Mouse (Mus musculus) intestine, embryonic 16.5 days (tissue): ENCODE measurements around the gene Gm2310. TPM values are rescaled to one million over a fixed set of nuclear protein-coding genes. Genes with fewer than 3 reads are reported as not detected.
A peak's percentile ranks its signal among the peaks of the same experiment; 100 is the strongest.

ENCODE experiments used
- ATAC-seq: fragments of 200-750 bp; cut with Nextera tagmentation; 2 replicates; pipeline ENCODE4 v1.8.0; 2017; ENCODE audit warnings: moderate TSS enrichment, moderate library complexity
- H3K27ac ChIP-seq: fragments of 300-500 bp; sonication (generic); 2 replicates; pipeline ENCODE4 v1.5.1; 2014; ENCODE audit warnings: mild to moderate bottlenecking, low read length
- H3K27me3 ChIP-seq: fragments of 300-500 bp; sonication (generic); replicated peaks from 2 replicates; pipeline ENCODE4 v1.6.1; 2014; ENCODE audit warnings: low read length, control low read depth, mixed read lengths; ENCODE audit not compliant: control insufficient read depth, insufficient read depth
- H3K36me3 ChIP-seq: fragments of 300-500 bp; sonication (generic); 2 replicates; pipeline ENCODE4 v1.6.1; 2014; ENCODE audit warnings: low read length, control low read depth; ENCODE audit not compliant: control insufficient read depth, insufficient read depth
- H3K4me1 ChIP-seq: fragments of 300-500 bp; sonication (generic); 2 replicates; pipeline ENCODE4 v1.6.1; 2014; ENCODE audit warnings: low read length, control low read depth, mixed read lengths; ENCODE audit not compliant: control insufficient read depth, insufficient read depth
- H3K4me2 ChIP-seq: fragments of 300-500 bp; sonication (generic); 2 replicates; pipeline ENCODE4 v1.6.1; 2014; ENCODE audit warnings: low read depth, low read length, control low read depth
- H3K4me3 ChIP-seq: fragments of 300-500 bp; sonication (generic); 2 replicates; pipeline ENCODE4 v1.5.1; 2014; ENCODE audit warnings: mild to moderate bottlenecking, low read length
- H3K9ac ChIP-seq: fragments of 300-500 bp; sonication (generic); 2 replicates; pipeline ENCODE4 v1.6.1; 2014; ENCODE audit warnings: low read depth, low read length
- H3K9me3 ChIP-seq: fragments of 300-500 bp; sonication (generic); 2 replicates; pipeline ENCODE4 v1.6.1; 2016; ENCODE audit warnings: low read length, control low read depth; ENCODE audit not compliant: control insufficient read depth
- WGBS: fragments of 180-500 bp; shearing (Covaris S2); extraction: QIAGEN DNeasy Blood & Tissue Kit; methylation state at CpG from one replicate; pipeline ENCODE4 v1.1.7; 2014; 5-methylcytosine and 5-hydroxymethylcytosine counted together
- polyA plus RNA-seq: library from polyadenylated mRNA; unstranded; fragments of >200 nt; fragmentation: Nextera tagmentation; extraction: Ambion mirVana; gene quantifications from 2 replicates; pipeline ENCODE4 v1.2.1, GENCODE M21; 2015

The Gm2310 gene
- polyA plus RNA-seq, 1 experiment from 2014 or later, result not detected

DNA sequence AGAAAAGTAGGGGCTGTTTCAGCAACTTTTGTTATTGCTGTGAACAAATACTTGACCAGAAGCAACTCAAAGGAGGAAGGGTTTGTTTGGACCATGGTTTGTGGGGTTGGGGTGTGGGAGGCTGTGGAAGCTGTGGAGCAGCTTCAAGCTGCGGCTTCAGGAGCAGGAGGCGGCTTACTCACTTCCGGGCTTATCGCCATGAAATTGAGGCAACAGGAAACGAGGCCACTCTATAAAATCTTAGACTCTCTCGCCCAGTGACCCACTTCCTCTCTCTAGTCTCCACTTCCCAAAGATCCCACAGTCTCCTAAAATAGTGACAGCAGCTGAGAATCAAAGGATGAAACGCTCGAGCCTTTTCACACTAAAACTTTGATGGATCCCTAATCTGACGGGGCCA, 7.9 kb downstream of the Gm2310 start:
- no peaks in the 10 kb centered on the region for H3K9me3 ChIP-seq
- 55% methylated on average over 9 of the region's 9 CpGs for WGBS
- no peaks in the 10 kb centered on the region for H3K36me3 ChIP-seq
- no peak overlapping the region for H3K4me3 ChIP-seq
- 0 out of 2 replicates have a peak overlapping the region, but pooled peaks have one; percentile 12 for H3K27ac ChIP-seq
- no peaks in the 10 kb centered on the region for H3K27me3 ChIP-seq
- no peak overlapping the region for H3K4me2 ChIP-seq
- no peak overlapping the region for H3K9ac ChIP-seq
- no peaks in the 10 kb centered on the region for H3K4me1 ChIP-seq
- ATAC-seq, result 0 out of 2 replicates have a peak, but pooled peaks have one; percentile 21

DNA sequence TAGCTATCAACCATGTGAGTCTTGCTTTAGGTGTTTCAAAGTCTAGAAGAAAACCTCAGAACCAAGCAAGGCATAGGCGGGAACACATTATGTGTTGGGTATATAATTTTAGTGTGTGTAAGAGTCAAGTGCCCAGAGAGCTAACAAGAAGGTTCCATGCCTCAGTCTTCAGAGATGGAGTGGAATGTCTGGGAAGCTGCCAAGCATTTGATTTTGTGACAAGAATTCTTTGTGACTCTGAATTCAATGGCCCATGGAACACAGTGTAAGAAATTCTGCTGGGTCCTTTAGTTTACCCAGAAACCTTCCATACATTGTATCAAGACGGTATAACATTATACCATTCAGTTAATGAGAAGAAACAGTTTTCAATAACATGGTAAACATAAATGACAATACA, 17.3 kb downstream of the Gm2310 start:
- no peak overlapping the region for H3K9ac ChIP-seq
- no peaks in the 10 kb centered on the region for H3K9me3 ChIP-seq
- ATAC-seq, result no peak
- no peaks in the 10 kb centered on the region for H3K36me3 ChIP-seq
- H3K4me1 ChIP-seq, result no peaks in the 10 kb centered on the region
- 83% methylated on average over 2 of the region's 2 CpGs for WGBS
- H3K27me3 ChIP-seq, result no peaks in the 10 kb centered on the region
- H3K27ac ChIP-seq, result no peak overlapping the region
- H3K4me2 ChIP-seq, result no peak overlapping the region
- no peak overlapping the region for H3K4me3 ChIP-seq

DNA sequence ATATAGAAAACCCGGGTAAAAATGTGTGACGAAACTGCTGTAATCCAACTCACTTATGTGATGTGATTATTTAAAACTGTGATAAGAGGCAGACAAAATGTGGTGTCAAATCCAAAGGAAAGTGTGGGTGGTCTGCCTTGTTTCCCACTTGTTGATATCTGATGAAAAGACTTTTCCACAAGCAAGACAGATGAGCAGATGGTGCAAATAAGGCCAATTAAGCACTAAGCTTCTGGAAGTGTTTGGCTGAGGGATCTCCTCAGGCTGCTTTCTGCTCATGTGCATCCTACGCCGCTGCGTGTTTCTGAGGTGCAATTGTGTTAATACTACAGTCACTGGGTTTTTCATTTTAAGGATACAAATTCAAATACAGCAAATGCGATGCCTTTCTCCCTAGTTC, 34.5 kb downstream of the Gm2310 start:
- Histone ChIP-seq H3K27ac (no peak overlapping the region), H3K4me3 (no peak overlapping the region), H3K4me2 (no peak overlapping the region), H3K9ac (no peak overlapping the region), H3K27me3 (no peaks in the 10 kb centered on the region), H3K36me3 (no peaks in the 10 kb centered on the region), H3K9me3 (no peaks in the 10 kb centered on the region), H3K4me1 (no peaks in the 10 kb centered on the region)
- ATAC-seq, result no peak
- 77% methylated on average over 6 of the region's 6 CpGs for WGBS

DNA sequence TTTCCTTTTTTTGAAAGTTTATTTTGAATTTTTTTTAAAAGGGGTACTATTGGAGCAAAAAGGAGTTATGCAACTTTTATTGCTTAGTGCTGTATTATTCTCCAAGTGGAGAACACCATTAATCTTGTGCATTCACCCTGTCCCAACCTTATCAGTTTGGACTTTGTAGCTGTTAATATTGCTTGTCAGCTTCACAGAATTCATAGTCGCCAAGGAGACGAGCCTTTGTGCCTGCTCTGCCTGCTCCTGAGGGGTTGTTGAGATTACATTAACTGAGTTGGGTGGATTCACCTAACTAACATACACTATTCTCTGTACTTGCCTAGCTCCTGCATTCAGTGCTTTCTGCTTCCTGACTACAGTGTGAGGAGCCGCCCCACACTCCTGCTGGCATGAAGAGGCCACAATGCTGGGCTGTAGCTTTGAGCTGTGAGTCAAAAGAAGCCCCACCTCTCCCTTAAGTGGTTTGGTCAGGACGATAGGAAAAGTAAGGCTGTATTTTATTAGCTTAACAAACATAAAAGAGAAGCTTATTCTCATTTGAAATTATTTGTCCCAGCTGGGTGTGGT, 50.7 kb downstream of the Gm2310 start:
- peak; percentile 98 for ATAC-seq
- H3K27me3 ChIP-seq, result no peaks in the 10 kb centered on the region
- H3K4me2 ChIP-seq, result no peak overlapping the region
- H3K36me3 ChIP-seq, result no peaks in the 10 kb centered on the region
- no peak overlapping the region for H3K4me3 ChIP-seq
- H3K27ac ChIP-seq, result peak overlapping the region; percentile 82
- 40% methylated on average over 4 of the region's 4 CpGs for WGBS
- H3K9ac ChIP-seq, result no peak overlapping the region
- H3K9me3 ChIP-seq, result no peaks in the 10 kb centered on the region; the same call in 1 of the 2 replicates
- no peaks in the 10 kb centered on the region for H3K4me1 ChIP-seq

Other genes starting within 250 kb of the Gm2310 start
- gene Nipbl, start 75.5 kb downstream of the Gm2310 start, polyA plus RNA-seq, result 11.2 and 12.5 TPM in 2 replicates
- gene Slc1a3, start 190.8 kb upstream of the Gm2310 start, polyA plus RNA-seq, result 3.7 and 4.0 TPM in 2 replicates